22 mouse cellular contexts compared by ENCODE assay signal in genomic region chr13:70075353-70075752, GRCm38 (mm10).
"Had no signal": no experiment of that assay in that cellular context is flagged by ENCODE, and none has a peak within 500 bp of the region (broad histone marks: within the 10 kb centered on the region; RNA-seq: fewer than 3 reads in every experiment).

No protein-coding gene starts in this region.

- H3K9ac ChIP-seq: limb, embryonic 12.5 days; limb, embryonic 15.5 days; liver, embryonic 14.5 days; liver, postnatal 0 days; lung, embryonic 14.5 days; neural tube, embryonic 13.5 days; stomach, embryonic 15.5 days had no signal

- H3K27me3 ChIP-seq: limb, embryonic 12.5 days; limb, embryonic 15.5 days; neural tube, embryonic 13.5 days; stomach, embryonic 15.5 days had no signal

- DNase-seq: kidney, postnatal 25 days; layer of hippocampus, adult 9-11 months; liver, postnatal 0 days; lung, embryonic 14.5 days; midbrain, embryonic 14.5 days; retina, postnatal 1 day; right cerebral cortex, postnatal 25 days; spleen, adult 18-20 months; thymus, postnatal 25 days had no signal

- H3K36me3 ChIP-seq: limb, embryonic 12.5 days; limb, embryonic 15.5 days; neural tube, embryonic 13.5 days; stomach, embryonic 15.5 days had no signal

- H3K4me3 ChIP-seq: layer of hippocampus, adult 2 months; left cerebral cortex, adult 2 months; limb, embryonic 12.5 days; limb, embryonic 15.5 days; myocyte; neural tube, embryonic 13.5 days; stomach, embryonic 15.5 days had no signal

- ATAC-seq: liver, postnatal 0 days; lung, postnatal 0 days had no signal

- H3K4me1 ChIP-seq: limb, embryonic 12.5 days; neural tube, embryonic 13.5 days; stomach, embryonic 15.5 days had no signal

- H3K27ac ChIP-seq: kidney, postnatal 0 days; layer of hippocampus, adult 2 months; left cerebral cortex, adult 2 months; limb, embryonic 12.5 days; limb, embryonic 15.5 days; liver, embryonic 14.5 days; macrophage; neural tube, embryonic 13.5 days; stomach, embryonic 15.5 days had no signal

- H3K9me3 ChIP-seq: limb, embryonic 12.5 days; limb, embryonic 15.5 days; neural tube, embryonic 13.5 days; stomach, embryonic 15.5 days had no signal

- H3K4me2 ChIP-seq: limb, embryonic 12.5 days; limb, embryonic 15.5 days; liver, embryonic 11.5 days; lung, embryonic 14.5 days; midbrain, embryonic 11.5 days; neural tube, embryonic 13.5 days; stomach, embryonic 15.5 days had no signal
